Mouse (Mus musculus): ENCODE measurements around the gene Snapc3.

GRCm38 (mm10) chr4:83485735-83486116 is 68.2 kb downstream of the Snapc3 start:
- TF ChIP-seq ELF1 (IDR thresholded peaks at IDR 0.05; ENCODE audit: low read depth, low read length) = 0 out of 2 replicates have a peak, but pooled peaks have one; percentile 34
- TF ChIP-seq EP300 (IDR thresholded peaks at IDR 0.05; ENCODE audit: low read length) = 0 out of 2 replicates have a peak, but pooled peaks have one; percentile 11

Data from CH12.LX (cell line).